Mouse (Mus musculus): Measurements from ENCODE around the gene Golim4. TPM values are rescaled to one million over a fixed set of nuclear protein-coding genes. Genes with fewer than 3 reads are reported as not detected.

Gene Golim4
- polyA plus RNA-seq (2014; fragmentation: Illumina TruSeq; extraction: RNeasy Lipid Tissue Mini Kit (QIAGEN cat#74804); ENCODE audit: low read depth, low replicate concordance), result 100 TPM

GRCm38 (mm10) chr3:75956551-75957302 lies at the start of gene Golim4:
Gene Golim4, minus strand, starts transcription at chr3:75956949.

Other genes starting within 250 kb of the Golim4 start
- not detected for gene Gm29133, start 208.8 kb downstream of the Golim4 start, polyA plus RNA-seq (2014; fragmentation: Illumina TruSeq; extraction: RNeasy Lipid Tissue Mini Kit (QIAGEN cat#74804); ENCODE audit: low read depth, low replicate concordance)
- not detected for gene Fstl5, start 117.3 kb upstream of the Golim4 start, polyA plus RNA-seq (2014; fragmentation: Illumina TruSeq; extraction: RNeasy Lipid Tissue Mini Kit (QIAGEN cat#74804); ENCODE audit: low read depth, low replicate concordance)

Data from liver, adult 10 weeks (tissue).